Mouse (Mus musculus) frontal cortex, adult 2 months (tissue): ENCODE results near the gene Maml3. TPM values are rescaled to one million over a fixed set of nuclear protein-coding genes. Genes with fewer than 3 reads are reported as not detected.

Experiments used
- DNase-seq, 2 experiments: peaks; one replicate each; pipeline ENCODE4 v3.0.0; 2022; ENCODE audit warnings: low spot score in 1 of 2; ENCODE audit errors: extremely low spot score in 1 of 2
- polyA plus RNA-seq: library from polyadenylated mRNA; depleted of rRNA; stranded (reverse); fragments of >200 nt; gene quantifications from 2 replicates; pipeline ENCODE4 v1.2.3, GENCODE M21; 2012

Gene Maml3
- polyA plus RNA-seq, 1 experiment, result 5.6 TPM

GRCm38 (mm10) chr3:51686791-51687190 is 418.1 kb downstream of the Maml3 start:
- DNase-seq, result no peak

- DNase-seq, result no peak
These were observed 418.6 kb downstream of the Maml3 start for GRCm38 (mm10) chr3:51686316-51686715.

- no peak for DNase-seq
These were observed 419.3 kb downstream of the Maml3 start for GRCm38 (mm10) chr3:51685539-51685938.

- no peak for DNase-seq
These were observed 429.9 kb downstream of the Maml3 start for GRCm38 (mm10) chr3:51674963-51675362.

GRCm38 (mm10) chr3:51673408-51674086 is 431.3 kb downstream of the Maml3 start:
- DNase-seq, result peak in 1 of 2 experiments; percentile 47

- DNase-seq, result no peak
These were observed 432.2 kb downstream of the Maml3 start for GRCm38 (mm10) chr3:51672631-51673030.

- DNase-seq, result no peak
These were observed 433.8 kb downstream of the Maml3 start for GRCm38 (mm10) chr3:51671071-51671469.

- no peak for DNase-seq
These were observed 434.3 kb downstream of the Maml3 start for GRCm38 (mm10) chr3:51670414-51671070.

- no peak for DNase-seq
These were observed 436.3 kb downstream of the Maml3 start for GRCm38 (mm10) chr3:51668607-51669006.

GRCm38 (mm10) chr3:51662557-51662956 is 442.3 kb downstream of the Maml3 start:
- no peak for DNase-seq

GRCm38 (mm10) chr3:51661880-51662550 is 442.9 kb downstream of the Maml3 start:
- DNase-seq, result no peak

GRCm38 (mm10) chr3:51661376-51661775 is 443.5 kb downstream of the Maml3 start:
- DNase-seq, result no peak

- no peak for DNase-seq
These were observed 444.0 kb downstream of the Maml3 start for GRCm38 (mm10) chr3:51660821-51661276.

- no peak for DNase-seq
These were observed 444.8 kb downstream of the Maml3 start, which contains the start of gene Mgst2 for GRCm38 (mm10) chr3:51660060-51660459. Mgst2 (plus strand) TSS chr3:51660360.

- DNase-seq, result no peak
These were observed 445.5 kb downstream of the Maml3 start for GRCm38 (mm10) chr3:51659415-51659814.

GRCm38 (mm10) chr3:51654303-51655055 is 450.4 kb downstream of the Maml3 start:
- DNase-seq, result no peak

- DNase-seq, result no peak
These were observed 452.2 kb downstream of the Maml3 start for GRCm38 (mm10) chr3:51652701-51653100.

- DNase-seq, result peak; percentile 57 to 92
These were observed 452.6 kb downstream of the Maml3 start for GRCm38 (mm10) chr3:51652292-51652691.

- DNase-seq, result no peak
These were observed 453.7 kb downstream of the Maml3 start for GRCm38 (mm10) chr3:51651149-51651548.

- no peak for DNase-seq
These were observed 454.9 kb downstream of the Maml3 start for GRCm38 (mm10) chr3:51649986-51650385.

GRCm38 (mm10) chr3:51649426-51649825 is 455.4 kb downstream of the Maml3 start:
- DNase-seq, result no peak
